Mouse (Mus musculus): ENCODE measurements at regions not wholly inside any gene's neighbourhood (a gene's known extent, or its start where the extent isn't known, plus 50 kb on each side); places are given as distances from the start of the nearest gene placed in this dataset.

- TF ChIP-seq CTCF (IDR thresholded peaks at IDR 0.05; ENCODE audit: low read depth, low read length), result no peak
- TF ChIP-seq POLR2A (IDR thresholded peaks at IDR 0.05; ENCODE audit: borderline replicate concordance, low read depth, low read length), result no peak
Observed at GRCm38 (mm10) chr17:44366438-44366837, 178.1 kb downstream of the Clic5 start.
